Mouse (Mus musculus) layer of hippocampus, postnatal 25 days (tissue): ENCODE data around the gene Arap1. TPM values are rescaled to one million over a fixed set of nuclear protein-coding genes. Genes with fewer than 3 reads are reported as not detected.

Experiments
- DNase-seq, 2 experiments: peaks; one replicate each; pipeline ENCODE4 v3.0.0; 2022; ENCODE audit warnings: mixed read lengths in 2 of 2, low spot score in 1 of 2; ENCODE audit errors: extremely low spot score in 1 of 2
- total RNA-seq, 2 experiments: library from RNA; stranded (reverse); gene quantifications; 2 replicates each; pipeline ENCODE4 v1.2.3; 2021

The Arap1 gene
- total RNA-seq = 10 to 100 TPM; 13.9 to 24.2 TPM

- DNase-seq = no peak
Measured at GRCm38 (mm10) chr7:101347767-101348270, at the start of gene Arap1. Gene Arap1, plus strand, starts transcription at chr7:101348067.

- no peak for DNase-seq
Measured at GRCm38 (mm10) chr7:101298375-101298774, 49.5 kb upstream of the Arap1 start.

DNA sequence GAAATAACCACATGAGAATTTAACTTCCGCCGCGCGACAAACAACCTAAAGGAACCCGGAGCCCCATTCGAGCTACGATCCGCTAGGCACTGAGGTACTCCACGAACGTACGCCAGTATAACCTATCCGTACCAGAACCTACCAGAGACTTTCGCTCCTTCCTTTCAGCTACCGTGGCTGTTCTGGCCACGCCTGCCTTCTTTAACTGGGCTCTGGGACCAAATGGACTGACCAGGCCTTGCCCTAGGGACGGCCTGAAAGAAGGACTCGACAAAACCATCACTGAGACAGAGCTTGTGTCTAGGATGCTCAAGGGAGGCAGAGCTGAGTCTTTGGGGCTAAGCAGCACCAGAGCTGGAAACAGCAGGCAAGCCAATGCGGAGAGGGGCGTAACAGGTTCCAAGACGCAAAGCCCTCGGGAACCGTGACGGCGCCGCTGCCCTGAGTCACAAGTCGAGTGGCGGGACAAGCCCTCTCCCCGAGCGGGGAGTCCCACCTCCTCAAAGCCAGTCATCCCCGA is 46.4 kb upstream of the Arap1 start:
- peak in 1 of 2 experiments; percentile 36 for DNase-seq

- DNase-seq = peak; percentile 72 to 86
Measured at GRCm38 (mm10) chr7:101301881-101302456, 45.9 kb upstream of the Arap1 start, which contains the start of gene Atg16l2. Gene Atg16l2, minus strand, starts transcription at chr7:101302251.

DNA sequence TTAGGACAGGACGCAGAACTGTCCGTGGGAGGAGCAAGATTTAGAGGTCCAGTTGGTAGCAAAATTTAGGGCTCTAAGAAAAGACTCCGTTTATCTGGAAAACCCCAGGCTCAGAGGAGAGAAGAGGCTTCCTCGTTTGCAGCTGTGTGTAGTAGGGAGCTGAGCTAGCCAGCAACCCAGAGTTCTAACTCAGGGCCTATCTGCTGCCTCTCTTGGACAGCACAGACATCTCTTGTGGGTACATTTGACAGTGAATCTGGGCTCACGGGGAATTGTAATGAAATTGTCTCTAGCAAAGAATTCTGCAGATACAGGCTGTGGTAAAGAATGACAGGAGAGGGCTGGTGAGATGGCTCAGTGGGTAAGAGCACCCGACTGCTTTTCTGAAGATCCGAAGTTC is 45.2 kb upstream of the Arap1 start:
- DNase-seq = no peak

GRCm38 (mm10) chr7:101306841-101307240 is 41.0 kb upstream of the Arap1 start:
- DNase-seq = no peak

- DNase-seq = no peak
Measured at GRCm38 (mm10) chr7:101309985-101310326, 37.9 kb upstream of the Arap1 start.

DNA sequence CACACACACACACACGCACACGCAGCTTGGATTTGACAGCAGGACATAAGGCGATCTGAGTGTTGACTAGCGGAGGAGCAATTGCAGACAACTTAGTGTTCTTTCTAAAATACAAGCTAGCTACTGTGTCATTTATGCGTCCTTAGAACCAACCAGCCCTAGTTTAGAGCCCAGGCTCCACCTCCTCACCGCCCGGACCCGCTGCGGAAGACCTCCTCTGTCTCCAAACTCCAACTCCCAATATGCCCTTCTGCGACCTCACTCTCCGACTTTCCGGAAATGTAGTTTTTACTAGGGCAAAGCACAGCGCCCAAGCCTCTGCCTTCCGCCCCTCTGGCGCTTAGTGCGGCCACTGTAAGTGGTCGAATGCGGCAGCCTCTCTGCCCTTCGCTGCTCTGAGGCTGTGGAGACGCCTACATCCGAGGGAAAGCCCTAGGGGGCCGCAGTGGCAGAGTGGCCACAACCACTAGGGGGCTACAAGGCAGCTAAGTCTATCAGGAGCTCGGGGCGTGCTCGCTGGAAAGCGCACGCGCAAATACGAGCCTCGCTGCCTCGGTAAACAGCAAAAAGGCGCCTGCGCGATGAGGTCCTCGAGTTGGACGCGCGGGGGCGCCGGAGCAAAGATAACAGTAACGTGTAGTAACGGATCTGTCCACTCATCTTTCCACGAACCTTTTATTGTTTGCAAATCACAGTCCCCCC is 37.4 kb upstream of the Arap1 start:
- DNase-seq = peak; percentile 93 to 94

GRCm38 (mm10) chr7:101311061-101311460 is 36.8 kb upstream of the Arap1 start:
- no peak for DNase-seq

GRCm38 (mm10) chr7:101313033-101313432 is 34.8 kb upstream of the Arap1 start:
- DNase-seq = no peak

DNA sequence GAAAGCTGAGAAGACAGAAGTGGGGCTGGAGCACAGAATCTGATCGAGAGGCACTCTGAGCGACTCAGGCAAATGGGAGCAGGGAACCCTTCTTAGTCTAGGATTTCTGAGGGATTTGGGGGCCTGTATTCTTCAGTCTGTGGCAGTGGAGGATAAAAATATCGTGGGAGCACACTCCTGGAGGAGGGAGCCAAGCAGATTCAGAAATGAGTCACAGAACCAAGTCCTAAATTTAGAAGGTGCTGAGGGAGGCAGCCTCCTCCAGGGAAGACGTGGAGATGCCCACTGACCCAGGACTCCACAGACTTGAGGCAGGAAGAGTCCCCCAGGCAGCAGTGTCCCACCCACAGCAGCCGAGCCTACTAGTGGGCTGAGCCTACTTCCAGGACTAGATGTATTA is 33.5 kb upstream of the Arap1 start:
- DNase-seq = no peak

- no peak for DNase-seq
Measured at GRCm38 (mm10) chr7:101315699-101316098, 32.2 kb upstream of the Arap1 start.

GRCm38 (mm10) chr7:101316591-101317001 is 31.3 kb upstream of the Arap1 start:
- DNase-seq = no peak

DNA sequence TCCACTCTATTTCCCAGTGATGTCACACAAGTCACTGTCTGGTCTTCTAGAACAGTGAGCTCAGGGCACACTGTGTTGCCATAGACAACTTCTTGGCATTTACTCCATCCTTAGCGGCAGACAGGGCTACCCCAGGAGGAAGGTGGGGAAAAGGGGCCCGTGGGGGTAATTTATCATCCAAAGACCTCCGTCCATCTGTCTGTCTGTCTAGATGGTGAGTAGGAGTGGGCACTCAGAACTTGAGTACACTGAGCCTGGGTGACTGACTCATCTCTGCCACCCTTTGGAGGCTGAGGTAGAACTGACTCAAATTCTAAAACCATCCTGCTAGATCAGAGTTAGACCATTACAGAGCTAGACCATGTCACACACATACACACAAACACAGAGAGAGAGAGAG is 30.9 kb upstream of the Arap1 start, which contains the start of gene Stard10:
Gene Stard10, plus strand, starts transcription at position 73 of the 400 bp plus-strand sequence.
- DNase-seq = no peak

GRCm38 (mm10) chr7:101318848-101319247 is 29.0 kb upstream of the Arap1 start:
- no peak for DNase-seq

DNA sequence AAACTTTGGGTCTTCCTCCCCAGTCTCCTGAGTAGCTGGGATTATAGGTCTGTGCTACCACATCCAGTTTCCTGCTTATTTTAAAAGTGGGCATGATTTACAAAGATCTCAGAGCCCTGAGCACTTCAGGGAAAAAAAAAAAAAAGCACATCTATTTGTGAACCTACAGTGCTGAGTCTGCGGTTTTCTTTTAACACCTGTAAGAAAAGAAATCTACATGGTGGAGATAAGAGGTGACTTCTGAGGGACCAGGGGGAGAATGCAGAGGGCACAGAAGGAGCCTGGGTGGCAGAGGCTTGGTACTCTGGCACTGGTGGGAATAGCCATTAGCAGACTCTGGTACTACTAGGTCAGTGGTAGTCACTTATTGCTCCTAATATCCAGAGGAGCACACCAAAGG is 28.1 kb upstream of the Arap1 start:
- DNase-seq = no peak

DNA sequence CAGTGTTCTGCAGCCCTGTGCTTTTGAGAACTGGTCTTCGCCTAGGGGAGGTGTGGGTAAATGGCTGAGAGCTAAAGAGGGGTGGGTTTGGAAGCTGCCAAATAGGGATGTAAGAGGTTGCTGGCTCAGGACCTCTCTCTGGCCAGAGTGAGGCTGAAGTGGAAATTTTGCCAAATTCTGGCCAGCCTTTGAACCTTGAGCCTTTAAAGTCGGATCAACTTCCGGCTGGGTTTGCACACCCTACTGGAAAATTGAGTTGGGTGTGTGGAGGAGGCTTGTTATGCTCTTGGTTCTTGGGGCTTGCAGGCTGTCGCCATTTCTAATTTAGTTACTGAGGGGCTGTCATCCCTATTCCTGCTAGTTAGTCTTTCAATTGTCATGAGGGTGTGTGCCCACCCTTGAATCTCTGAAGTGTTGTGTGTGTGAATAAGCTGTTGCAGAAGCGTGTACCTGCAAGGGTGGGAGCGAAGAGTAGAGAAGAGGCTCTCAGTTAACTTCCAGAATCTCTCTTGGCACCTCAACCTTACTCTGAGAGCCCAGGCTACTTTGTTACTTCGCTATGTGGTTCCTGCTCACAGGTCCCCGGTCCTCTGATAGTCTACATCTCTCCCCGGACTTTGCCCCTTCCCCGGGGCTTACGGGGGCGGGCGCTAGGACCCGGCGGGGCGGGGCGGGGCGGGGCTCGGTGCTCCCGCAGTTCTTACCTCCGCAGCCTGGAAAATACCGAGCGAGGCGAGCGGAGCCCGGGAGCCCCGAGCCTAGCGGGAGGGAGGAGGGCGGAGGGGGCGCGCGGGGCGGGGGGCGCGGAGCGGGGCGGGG is 27.3 kb upstream of the Arap1 start:
- peak in 1 of 2 experiments; percentile 34 for DNase-seq

GRCm38 (mm10) chr7:101321218-101321827 is 26.5 kb upstream of the Arap1 start:
- DNase-seq = no peak

GRCm38 (mm10) chr7:101323141-101323594 is 24.7 kb upstream of the Arap1 start:
- no peak for DNase-seq
